Comparison of ENCODE assay signal across 10 mouse cellular contexts in the genomic region with DNA sequence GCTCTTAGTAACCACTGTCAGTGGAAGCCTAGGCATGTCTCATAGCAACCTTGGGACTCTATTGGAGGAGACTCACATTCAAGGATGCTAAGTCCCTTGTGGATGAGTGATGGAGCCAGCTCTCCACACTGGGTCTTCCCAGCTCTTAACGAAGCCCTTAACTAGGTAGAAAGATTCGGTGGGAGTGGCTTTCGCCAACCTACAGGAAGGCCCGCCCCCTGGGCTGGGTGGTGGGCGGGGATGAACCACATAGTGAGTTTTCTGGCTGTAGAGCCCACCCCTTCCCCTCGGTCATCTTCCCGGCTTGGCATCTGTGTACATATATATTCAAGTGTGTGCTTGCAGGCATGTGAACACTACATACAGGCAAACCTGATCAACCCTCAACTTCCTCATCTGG.
DNase-seq lines count a peak whose midpoint lies in the region; ATAC-seq and TF ChIP-seq lines count a peak whose summit lies in the region.
"Had no signal": no experiment of that assay in that cellular context is flagged by ENCODE, and none has a peak within 500 bp of the region (broad histone marks: within the 10 kb centered on the region; RNA-seq: fewer than 3 reads in every experiment).

No protein-coding gene starts in this region.

- H3K36me3 ChIP-seq in hindbrain, embryonic 10.5 days = no peaks in the 10 kb centered on the region
- H3K36me3 ChIP-seq in hindbrain, embryonic 14.5 days (replicated peaks; ENCODE audit: control insufficient read depth, insufficient read depth) = no peaks in the 10 kb centered on the region
- H3K36me3 ChIP-seq in stomach, embryonic 14.5 days (ENCODE audit: control insufficient read depth, insufficient read depth, low read length) = no peaks in the 10 kb centered on the region
- H3K36me3 ChIP-seq in stomach, postnatal 0 days (ENCODE audit: control insufficient read depth, insufficient read depth, low read length) = no peaks in the 10 kb centered on the region
- no peaks in the 10 kb centered on the region for H3K36me3 ChIP-seq in embryonic facial prominence, embryonic 15.5 days
- H3K36me3 ChIP-seq: G1E had no signal

- no peak for DNase-seq in hindbrain, embryonic 10.5 days (ENCODE audit: low spot score)
- no peak for DNase-seq in hindbrain, embryonic 14.5 days (ENCODE audit: low spot score)
- no peak for DNase-seq in stomach, postnatal 0 days (ENCODE audit: low spot score)
- DNase-seq in left cerebral cortex, postnatal 36 days (ENCODE audit: low spot score in 2 of 2) = no peak
- no peak for DNase-seq in ovary, adult 18-20 months (ENCODE audit: low spot score)
- DNase-seq: cerebellum, postnatal 36 days had no signal

- TF ChIP-seq CTCF in stomach, postnatal 0 days (IDR thresholded peaks at IDR 0.05; ENCODE audit: low read depth) = no peak

- peak overlapping the region; percentile 47 for H3K4me3 ChIP-seq in hindbrain, embryonic 10.5 days
- H3K4me3 ChIP-seq in hindbrain, embryonic 14.5 days (replicated peaks; ENCODE audit: low read length) = no peak overlapping the region
- peak overlapping the region; percentile 19 for H3K4me3 ChIP-seq in stomach, embryonic 14.5 days (ENCODE audit: low read depth, low read length)
- H3K4me3 ChIP-seq in stomach, postnatal 0 days (ENCODE audit: low read depth, low read length) = no peak overlapping the region
- H3K4me3 ChIP-seq in embryonic facial prominence, embryonic 15.5 days (replicated peaks) = peak overlapping the region; percentile 32; the same call in 1 of the 2 replicates

- TF ChIP-seq EP300 in stomach, postnatal 0 days (optimal IDR thresholded peaks at IDR 0.05) = no peak

- H3K4me1 ChIP-seq in hindbrain, embryonic 10.5 days (replicated peaks) = peaks cover 39% of the 10 kb centered on the region
- no peaks in the 10 kb centered on the region for H3K4me1 ChIP-seq in hindbrain, embryonic 14.5 days (replicated peaks; ENCODE audit: control insufficient read depth, insufficient read depth, low read length)
- H3K4me1 ChIP-seq in stomach, embryonic 14.5 days (ENCODE audit: control insufficient read depth, insufficient read depth, low read length) = no peaks in the 10 kb centered on the region; the same call in 1 of the 2 replicates
- H3K4me1 ChIP-seq in stomach, postnatal 0 days (replicated peaks; ENCODE audit: control insufficient read depth, insufficient read depth) = no peaks in the 10 kb centered on the region
- H3K4me1 ChIP-seq in embryonic facial prominence, embryonic 15.5 days = no peaks in the 10 kb centered on the region

- H3K4me2 ChIP-seq in hindbrain, embryonic 14.5 days (replicated peaks) = no peak overlapping the region
- H3K4me2 ChIP-seq in stomach, embryonic 14.5 days (replicated peaks; ENCODE audit: low read depth, low read length) = peak overlapping the region; percentile 33
- no peak overlapping the region for H3K4me2 ChIP-seq in stomach, postnatal 0 days (replicated peaks; ENCODE audit: low read depth)
- peak overlapping the region; percentile 39; the same call in 1 of the 2 replicates for H3K4me2 ChIP-seq in embryonic facial prominence, embryonic 15.5 days (replicated peaks)

- intact Hi-C loops in left cerebral cortex, postnatal 36 days (cut with DNase I) = no loop called here

- H3K27ac ChIP-seq in hindbrain, embryonic 10.5 days = no peak overlapping the region
- no peak overlapping the region for H3K27ac ChIP-seq in hindbrain, embryonic 14.5 days
- no peak overlapping the region for H3K27ac ChIP-seq in stomach, embryonic 14.5 days (ENCODE audit: low read length)
- H3K27ac ChIP-seq in stomach, postnatal 0 days (replicated peaks) = no peak overlapping the region
- no peak overlapping the region for H3K27ac ChIP-seq in embryonic facial prominence, embryonic 15.5 days (replicated peaks)
- H3K27ac ChIP-seq: macrophage had no signal

- 55% methylated on average over 7 of the region's 7 CpGs for WGBS in hindbrain, embryonic 10.5 days
- WGBS in hindbrain, embryonic 14.5 days = 67% methylated on average over 7 of the region's 7 CpGs
- WGBS in stomach, embryonic 14.5 days = 59% methylated on average over 7 of the region's 7 CpGs
- WGBS in stomach, postnatal 0 days = 61% methylated on average over 7 of the region's 7 CpGs
- 67% methylated on average over 7 of the region's 7 CpGs for WGBS in embryonic facial prominence, embryonic 15.5 days

- no peaks in the 10 kb centered on the region for H3K9me3 ChIP-seq in hindbrain, embryonic 10.5 days
- H3K9me3 ChIP-seq in hindbrain, embryonic 14.5 days (ENCODE audit: control insufficient read depth, low read length) = no peaks in the 10 kb centered on the region
- H3K9me3 ChIP-seq in stomach, embryonic 14.5 days (ENCODE audit: control insufficient read depth, low read depth, low read length) = no peaks in the 10 kb centered on the region
- H3K9me3 ChIP-seq in stomach, postnatal 0 days (ENCODE audit: control insufficient read depth, low read length) = no peaks in the 10 kb centered on the region
- no peaks in the 10 kb centered on the region for H3K9me3 ChIP-seq in embryonic facial prominence, embryonic 15.5 days (replicated peaks)
- H3K9me3 ChIP-seq: G1E had no signal

- peaks cover 10% of the 10 kb centered on the region for H3K27me3 ChIP-seq in hindbrain, embryonic 10.5 days (ENCODE audit: insufficient read depth, poor library complexity, severe bottlenecking)
- no peaks in the 10 kb centered on the region for H3K27me3 ChIP-seq in hindbrain, embryonic 14.5 days (ENCODE audit: control insufficient read depth, insufficient read depth, low read length)
- H3K27me3 ChIP-seq in stomach, embryonic 14.5 days (ENCODE audit: control insufficient read depth, insufficient read depth, low read length) = no peaks in the 10 kb centered on the region
- no peaks in the 10 kb centered on the region for H3K27me3 ChIP-seq in stomach, postnatal 0 days (ENCODE audit: control insufficient read depth, insufficient read depth, low read length)
- no peaks in the 10 kb centered on the region for H3K27me3 ChIP-seq in embryonic facial prominence, embryonic 15.5 days

- no peak for ATAC-seq in hindbrain, embryonic 14.5 days (ENCODE audit: low FRiP score)
- ATAC-seq in stomach, embryonic 14.5 days (ENCODE audit: insufficient number of reproducible peaks, insufficient read depth, low FRiP score, low read depth) = no peak
- ATAC-seq in stomach, postnatal 0 days (ENCODE audit: low FRiP score, low TSS enrichment) = no peak
- ATAC-seq in embryonic facial prominence, embryonic 15.5 days (ENCODE audit: insufficient number of reproducible peaks, low FRiP score, low TSS enrichment, low read depth) = no peak

- H3K9ac ChIP-seq in hindbrain, embryonic 14.5 days = no peak overlapping the region
- H3K9ac ChIP-seq in stomach, embryonic 14.5 days (replicated peaks; ENCODE audit: low read depth, low read length) = no peak overlapping the region
- H3K9ac ChIP-seq in stomach, postnatal 0 days (ENCODE audit: low read length) = no peak overlapping the region
- H3K9ac ChIP-seq in embryonic facial prominence, embryonic 15.5 days = no peak overlapping the region

Comparison
In these comparisons a context has a peak if more than half of its experiments do, and no peak if none do; other contexts are left out.
1. H3K4me3 ChIP-seq: peak in hindbrain, embryonic 10.5 days (single experiment), stomach, embryonic 14.5 days (single experiment) and embryonic facial prominence, embryonic 15.5 days (single experiment); none in hindbrain, embryonic 14.5 days (single experiment) and stomach, postnatal 0 days (single experiment).
2. H3K4me2 ChIP-seq: peak in stomach, embryonic 14.5 days (single experiment) and embryonic facial prominence, embryonic 15.5 days (single experiment); none in hindbrain, embryonic 14.5 days (single experiment) and stomach, postnatal 0 days (single experiment).